Mouse (Mus musculus): ENCODE measurements at regions not wholly inside any gene's neighbourhood (a gene's known extent, or its start where the extent isn't known, plus 50 kb on each side); places are given as distances from the start of the nearest gene placed in this dataset.

DNA sequence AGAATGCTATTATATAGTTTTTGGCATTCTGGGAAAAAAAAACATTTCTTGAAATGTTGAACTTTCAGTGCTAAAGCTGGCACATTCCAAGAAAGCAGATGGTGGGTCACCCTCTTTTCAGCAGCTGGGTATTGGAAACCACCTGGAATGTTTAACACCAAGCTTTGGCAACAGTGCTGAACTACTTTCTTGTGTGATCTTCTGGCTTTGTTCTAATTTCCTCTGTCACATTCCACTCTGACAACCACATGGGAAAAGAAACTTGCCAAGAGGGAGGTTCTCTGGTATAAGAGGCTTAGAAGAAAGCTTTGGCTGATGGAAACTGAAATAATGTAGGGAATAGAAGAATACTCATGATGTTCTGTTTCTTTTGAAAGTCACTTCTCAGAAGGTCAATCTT, 920.4 kb upstream of the Tenm4 start:
- Histone ChIP-seq H3K9ac (no peak overlapping the region), H3K36me3 (no peaks in the 10 kb centered on the region), H3K27ac (ENCODE audit: poor library complexity, severe bottlenecking) (no peak overlapping the region), H3K4me3 (no peak overlapping the region), H3K9me3 (replicated peaks) (no peaks in the 10 kb centered on the region), H3K4me2 (no peak overlapping the region), H3K27me3 (replicated peaks) (no peaks in the 10 kb centered on the region), H3K4me1 (replicated peaks) (0 out of 2 replicates have a peak, but pooled peaks cover 4% of the 10 kb centered on the region)
- no peak for ATAC-seq (ENCODE audit: insufficient number of reproducible peaks, low FRiP score)

DNA sequence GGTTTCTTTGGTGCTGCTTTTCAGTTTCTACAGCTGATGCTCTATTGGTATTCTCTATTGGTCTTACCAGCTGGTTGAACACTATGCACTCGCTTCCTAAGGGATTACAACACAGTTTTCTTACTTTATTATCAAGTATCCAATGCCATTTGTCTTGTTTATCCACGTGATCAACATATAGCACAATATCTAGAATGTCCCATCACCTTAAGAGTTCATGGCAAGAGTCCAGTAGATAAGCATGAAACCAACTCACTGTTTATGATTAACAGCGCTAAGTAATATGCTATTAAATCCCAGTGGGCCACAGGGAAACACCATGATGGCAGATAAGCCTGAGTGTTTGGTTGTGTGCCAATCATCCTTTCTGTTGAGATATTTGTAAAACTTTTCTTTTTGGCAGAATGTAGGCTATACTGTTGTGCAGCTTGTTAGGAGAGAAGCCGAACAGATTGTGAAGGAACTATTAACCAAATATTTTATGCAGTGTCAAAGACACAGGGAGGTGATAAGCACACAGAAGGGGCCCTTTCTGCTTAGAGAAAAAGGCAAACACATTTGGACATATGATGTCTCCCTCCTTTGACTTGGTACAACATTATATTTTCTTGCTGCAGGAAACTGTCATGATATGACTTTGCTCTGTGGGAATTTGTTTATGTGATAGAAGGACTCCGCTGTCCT, 917.0 kb upstream of the Tenm4 start:
- 57% methylated on average over 5 of the region's 5 CpGs for WGBS
- ATAC-seq (ENCODE audit: insufficient number of reproducible peaks, low FRiP score), result no peak
- H3K27me3 ChIP-seq (replicated peaks), result no peaks in the 10 kb centered on the region
- no peaks in the 10 kb centered on the region for H3K36me3 ChIP-seq
- no peak overlapping the region for H3K27ac ChIP-seq (ENCODE audit: poor library complexity, severe bottlenecking)
- H3K4me3 ChIP-seq, result no peak overlapping the region
- no peak overlapping the region for H3K9ac ChIP-seq
- no peak overlapping the region for H3K4me2 ChIP-seq
- H3K9me3 ChIP-seq (replicated peaks), result no peaks in the 10 kb centered on the region
- H3K4me1 ChIP-seq (replicated peaks), result 0 out of 2 replicates have a peak, but pooled peaks cover 8% of the 10 kb centered on the region

DNA sequence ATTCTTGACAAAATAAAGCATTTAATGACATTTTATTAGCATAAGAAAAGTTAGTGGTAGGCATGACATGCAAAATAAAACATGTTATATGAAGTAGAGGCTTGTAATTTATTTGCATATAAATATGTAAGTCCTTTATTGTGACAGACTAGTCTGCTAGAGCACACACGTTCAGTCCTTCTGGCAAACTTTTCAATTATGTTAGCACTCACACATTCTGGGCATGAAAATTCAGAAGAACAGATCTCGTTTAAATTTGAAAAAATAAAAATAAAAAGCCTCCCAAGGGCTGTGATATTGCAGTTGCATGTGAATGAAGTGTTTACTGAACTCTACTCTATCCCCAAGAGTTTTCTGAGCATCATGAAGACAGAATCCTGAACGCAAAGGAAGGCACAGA, 916.1 kb upstream of the Tenm4 start:
- WGBS, result 63% methylated on average over 3 of the region's 3 CpGs
- Histone ChIP-seq H3K4me1 (replicated peaks) (0 out of 2 replicates have a peak, but pooled peaks cover 8% of the 10 kb centered on the region), H3K9me3 (replicated peaks) (no peaks in the 10 kb centered on the region), H3K36me3 (no peaks in the 10 kb centered on the region), H3K4me2 (no peak overlapping the region), H3K4me3 (no peak overlapping the region), H3K9ac (no peak overlapping the region), H3K27ac (ENCODE audit: poor library complexity, severe bottlenecking) (no peak overlapping the region), H3K27me3 (replicated peaks) (no peaks in the 10 kb centered on the region)
- no peak for ATAC-seq (ENCODE audit: insufficient number of reproducible peaks, low FRiP score)

DNA sequence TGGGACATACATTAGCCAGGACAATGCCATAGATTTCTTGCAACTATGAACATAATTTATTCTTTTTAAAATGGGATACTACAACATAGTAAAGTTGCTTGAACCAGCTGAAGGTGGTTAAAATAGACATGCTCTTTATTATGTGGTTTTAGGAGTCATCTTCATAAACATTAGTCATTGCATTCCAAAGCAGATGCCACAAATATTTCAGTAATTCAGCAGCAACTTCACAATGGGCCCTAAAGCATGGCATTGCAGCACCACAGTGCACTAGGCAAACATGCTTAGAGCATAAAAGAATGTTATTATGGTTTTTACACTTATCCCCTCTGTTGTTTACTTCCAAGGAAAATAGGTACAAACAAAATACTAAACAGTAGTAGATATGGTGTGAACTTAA, 915.3 kb upstream of the Tenm4 start:
- H3K27me3 ChIP-seq (replicated peaks), result no peaks in the 10 kb centered on the region
- H3K4me1 ChIP-seq (replicated peaks), result 0 out of 2 replicates have a peak, but pooled peaks cover 8% of the 10 kb centered on the region
- no peaks in the 10 kb centered on the region for H3K36me3 ChIP-seq
- H3K4me2 ChIP-seq, result no peak overlapping the region
- H3K9me3 ChIP-seq (replicated peaks), result no peaks in the 10 kb centered on the region
- H3K27ac ChIP-seq (ENCODE audit: poor library complexity, severe bottlenecking), result no peak overlapping the region
- ATAC-seq (ENCODE audit: insufficient number of reproducible peaks, low FRiP score), result no peak
- H3K4me3 ChIP-seq, result no peak overlapping the region
- H3K9ac ChIP-seq, result no peak overlapping the region

DNA sequence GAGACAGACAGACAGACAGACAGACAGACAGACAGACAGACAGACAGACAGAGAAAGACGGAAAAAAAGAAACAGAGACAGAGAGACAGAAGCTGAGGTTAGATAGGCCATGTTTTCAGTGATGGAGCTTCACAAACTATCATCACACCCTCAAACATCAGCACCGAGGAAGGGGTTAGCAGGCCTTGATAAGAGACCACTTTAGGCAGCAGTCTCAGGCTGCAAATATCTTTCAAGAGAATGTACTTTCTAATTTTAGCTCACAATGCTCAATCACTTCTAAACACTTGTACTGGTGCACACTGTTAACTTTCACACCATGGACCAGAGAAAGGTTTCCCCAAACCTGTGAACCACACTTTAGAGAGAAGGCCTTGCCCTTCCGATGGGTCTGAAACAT, 908.1 kb upstream of the Tenm4 start:
- Histone ChIP-seq H3K36me3 (no peaks in the 10 kb centered on the region), H3K27me3 (replicated peaks) (no peaks in the 10 kb centered on the region), H3K4me3 (no peak overlapping the region), H3K27ac (ENCODE audit: poor library complexity, severe bottlenecking) (peak overlapping the region; percentile 57; the same call in 1 of the 2 replicates), H3K9ac (no peak overlapping the region), H3K9me3 (replicated peaks) (no peaks in the 10 kb centered on the region), H3K4me1 (replicated peaks) (peaks cover 8% of the 10 kb centered on the region; the same call in 1 of the 2 replicates), H3K4me2 (no peak overlapping the region)
- peak; percentile 45; the same call in 1 of the 2 replicates for ATAC-seq (ENCODE audit: insufficient number of reproducible peaks, low FRiP score)
- 31% methylated on average over 3 of the region's 3 CpGs for WGBS

DNA sequence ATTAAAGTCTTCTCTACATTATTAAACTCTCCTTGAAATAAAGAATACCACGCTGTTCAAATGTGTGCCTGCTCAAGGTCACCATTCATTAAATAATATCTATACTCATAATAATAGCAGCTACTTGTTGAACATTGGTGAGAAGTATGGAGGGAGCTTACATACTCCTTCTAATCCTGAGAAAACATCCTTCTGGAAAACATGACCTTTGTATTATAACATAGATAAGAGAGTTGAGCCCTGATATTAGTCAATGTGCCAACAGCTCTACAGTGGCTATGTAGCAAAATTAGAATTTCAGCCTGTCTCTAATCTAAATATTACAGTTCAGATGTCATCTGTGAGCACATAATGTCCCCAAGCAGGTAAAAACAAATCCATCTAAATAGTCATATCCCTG, 893.8 kb upstream of the Tenm4 start:
- Histone ChIP-seq H3K4me1 (replicated peaks) (no peaks in the 10 kb centered on the region), H3K27me3 (replicated peaks) (no peaks in the 10 kb centered on the region), H3K9ac (no peak overlapping the region), H3K4me2 (no peak overlapping the region), H3K4me3 (no peak overlapping the region), H3K27ac (ENCODE audit: poor library complexity, severe bottlenecking) (no peak overlapping the region), H3K9me3 (replicated peaks) (no peaks in the 10 kb centered on the region), H3K36me3 (no peaks in the 10 kb centered on the region)
- ATAC-seq (ENCODE audit: insufficient number of reproducible peaks, low FRiP score), result no peak
- WGBS, result 92% methylated on average over 1 of the region's 1 CpGs

DNA sequence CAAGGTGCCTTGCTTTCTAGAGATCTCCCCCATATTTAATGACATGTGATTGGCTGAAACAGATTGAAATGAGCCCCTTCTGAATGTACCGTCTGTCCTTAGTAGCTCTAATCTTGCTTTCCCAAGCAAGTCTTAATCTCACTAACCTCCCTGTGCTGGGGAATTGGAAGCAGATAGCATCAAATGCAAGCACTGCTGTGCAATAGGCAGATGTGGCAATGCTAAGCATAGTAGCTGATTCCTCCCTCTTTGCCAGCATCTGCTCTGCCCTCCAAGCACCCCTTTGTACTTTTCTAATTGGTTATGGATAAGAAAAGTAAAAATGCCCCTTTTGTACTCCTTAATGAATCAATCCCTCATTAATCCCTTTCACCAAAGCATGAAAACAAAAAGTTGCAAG, 857.4 kb upstream of the Tenm4 start:
- no peaks in the 10 kb centered on the region for H3K27me3 ChIP-seq (replicated peaks)
- H3K27ac ChIP-seq (ENCODE audit: poor library complexity, severe bottlenecking), result no peak overlapping the region
- no peaks in the 10 kb centered on the region for H3K36me3 ChIP-seq
- ATAC-seq (ENCODE audit: insufficient number of reproducible peaks, low FRiP score), result no peak
- no peak overlapping the region for H3K9ac ChIP-seq
- H3K4me3 ChIP-seq, result no peak overlapping the region
- no peaks in the 10 kb centered on the region for H3K9me3 ChIP-seq (replicated peaks)
- H3K4me1 ChIP-seq (replicated peaks), result no peaks in the 10 kb centered on the region
- no peak overlapping the region for H3K4me2 ChIP-seq
- 54% methylated on average over 1 of the region's 1 CpGs for WGBS

DNA sequence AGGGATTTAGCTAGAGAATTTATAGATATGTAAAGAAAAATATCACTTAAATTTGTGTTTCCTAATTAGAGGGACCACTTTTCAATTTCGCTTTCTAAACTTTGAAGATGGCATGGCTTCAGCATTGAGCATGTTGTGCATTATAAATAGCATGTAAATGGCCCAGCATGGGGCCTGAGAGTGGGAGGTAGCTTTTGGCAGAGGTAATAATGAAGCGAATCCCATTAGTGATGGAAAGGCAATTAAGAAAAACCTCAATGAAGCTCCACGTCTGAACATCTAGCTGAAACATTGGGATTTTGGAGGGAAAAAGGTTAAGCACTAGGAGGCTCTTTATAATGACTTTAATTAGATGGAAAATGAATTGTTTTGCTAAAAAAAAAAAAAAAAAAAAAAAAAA, 848.0 kb upstream of the Tenm4 start:
- Histone ChIP-seq H3K36me3 (no peaks in the 10 kb centered on the region), H3K27ac (ENCODE audit: poor library complexity, severe bottlenecking) (no peak overlapping the region), H3K9me3 (replicated peaks) (no peaks in the 10 kb centered on the region), H3K27me3 (replicated peaks) (no peaks in the 10 kb centered on the region), H3K4me2 (no peak overlapping the region), H3K9ac (no peak overlapping the region), H3K4me3 (no peak overlapping the region), H3K4me1 (replicated peaks) (no peaks in the 10 kb centered on the region)
- WGBS, result 57% methylated on average over 3 of the region's 3 CpGs
- no peak for ATAC-seq (ENCODE audit: insufficient number of reproducible peaks, low FRiP score)

DNA sequence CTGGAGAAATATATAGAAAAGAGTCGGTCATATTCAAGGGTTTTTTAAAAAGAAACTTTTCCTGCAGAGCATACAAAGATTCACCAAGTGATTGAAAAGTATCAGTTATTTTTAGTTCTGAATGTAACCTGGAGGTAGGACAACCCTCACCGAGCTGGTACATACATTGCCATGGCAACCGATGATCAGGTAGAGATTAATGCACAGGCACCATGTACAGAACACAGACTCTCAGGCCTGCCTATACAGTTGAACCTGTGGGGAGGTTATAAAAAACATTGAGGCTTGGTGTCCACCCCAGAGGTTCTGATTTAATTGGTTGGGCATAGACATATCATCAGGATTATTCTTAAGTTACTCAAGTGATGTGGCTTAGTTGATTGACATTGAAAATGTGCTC, 846.1 kb upstream of the Tenm4 start:
- Histone ChIP-seq H3K9me3 (replicated peaks) (no peaks in the 10 kb centered on the region), H3K27ac (ENCODE audit: poor library complexity, severe bottlenecking) (no peak overlapping the region), H3K4me2 (no peak overlapping the region), H3K36me3 (no peaks in the 10 kb centered on the region), H3K27me3 (replicated peaks) (no peaks in the 10 kb centered on the region), H3K4me1 (replicated peaks) (no peaks in the 10 kb centered on the region), H3K9ac (no peak overlapping the region), H3K4me3 (no peak overlapping the region)
- ATAC-seq (ENCODE audit: insufficient number of reproducible peaks, low FRiP score), result no peak
- WGBS, result 84% methylated on average over 3 of the region's 3 CpGs

DNA sequence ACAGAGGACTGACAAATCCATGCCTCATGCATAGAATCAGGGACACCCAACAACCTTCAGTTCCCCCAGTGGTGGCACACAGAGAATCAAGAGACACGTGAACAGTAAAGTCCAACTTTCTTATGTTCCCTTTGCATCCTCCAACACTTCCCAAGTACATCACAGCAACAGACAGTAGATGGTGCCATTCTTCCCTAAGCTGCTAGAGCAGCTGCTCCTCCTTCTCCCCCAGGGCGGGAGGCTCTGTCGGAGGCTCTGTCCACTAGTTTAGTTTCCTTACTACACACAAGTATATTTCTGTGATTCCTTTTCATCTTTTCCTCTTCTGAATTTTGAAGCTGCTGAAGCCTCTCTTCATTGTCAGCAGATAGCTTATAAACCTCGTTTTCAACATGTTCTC, 839.0 kb upstream of the Tenm4 start:
- no peak overlapping the region for H3K4me2 ChIP-seq
- H3K36me3 ChIP-seq, result no peaks in the 10 kb centered on the region
- ATAC-seq (ENCODE audit: insufficient number of reproducible peaks, low FRiP score), result no peak
- 41% methylated on average over 4 of the region's 4 CpGs for WGBS
- no peaks in the 10 kb centered on the region for H3K27me3 ChIP-seq (replicated peaks)
- no peak overlapping the region for H3K27ac ChIP-seq (ENCODE audit: poor library complexity, severe bottlenecking)
- no peaks in the 10 kb centered on the region for H3K9me3 ChIP-seq (replicated peaks)
- no peaks in the 10 kb centered on the region for H3K4me1 ChIP-seq (replicated peaks)
- H3K4me3 ChIP-seq, result no peak overlapping the region
- H3K9ac ChIP-seq, result no peak overlapping the region

DNA sequence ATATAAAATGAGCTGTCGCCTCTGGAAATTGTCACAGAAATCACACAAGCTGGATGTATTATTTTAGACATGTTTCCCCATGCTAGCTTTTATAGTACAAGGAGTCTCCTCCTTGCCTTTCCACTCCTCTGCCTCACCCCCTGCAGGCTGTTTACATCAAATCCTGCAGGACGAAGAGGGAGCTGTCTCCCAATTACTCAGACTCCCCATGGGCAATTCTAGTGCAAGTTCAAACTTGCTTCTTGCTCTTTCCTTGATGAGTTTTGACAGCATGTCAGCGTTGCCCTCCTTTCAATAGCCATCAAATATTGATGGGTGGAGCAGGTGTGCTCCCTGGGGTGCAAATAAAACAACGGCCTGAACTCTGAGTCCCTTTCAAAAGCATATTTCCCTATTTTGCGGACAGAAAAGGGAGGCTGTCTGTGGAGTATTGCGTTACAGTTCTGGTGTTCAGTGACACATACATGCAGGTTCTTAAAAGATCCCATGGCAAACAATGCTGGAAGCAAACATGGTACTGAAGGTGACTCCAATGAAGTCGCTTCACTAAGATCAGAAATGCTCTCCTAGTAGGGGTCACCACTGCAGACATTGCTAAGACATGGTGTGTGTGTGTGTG, 820.8 kb upstream of the Tenm4 start:
- Histone ChIP-seq H3K4me3 (no peak overlapping the region), H3K36me3 (no peaks in the 10 kb centered on the region), H3K9me3 (replicated peaks) (no peaks in the 10 kb centered on the region), H3K4me1 (replicated peaks) (no peaks in the 10 kb centered on the region), H3K27me3 (replicated peaks) (no peaks in the 10 kb centered on the region), H3K27ac (ENCODE audit: poor library complexity, severe bottlenecking) (no peak overlapping the region), H3K4me2 (no peak overlapping the region), H3K9ac (no peak overlapping the region)
- ATAC-seq (ENCODE audit: insufficient number of reproducible peaks, low FRiP score), result no peak
- 75% methylated on average over 7 of the region's 7 CpGs for WGBS

DNA sequence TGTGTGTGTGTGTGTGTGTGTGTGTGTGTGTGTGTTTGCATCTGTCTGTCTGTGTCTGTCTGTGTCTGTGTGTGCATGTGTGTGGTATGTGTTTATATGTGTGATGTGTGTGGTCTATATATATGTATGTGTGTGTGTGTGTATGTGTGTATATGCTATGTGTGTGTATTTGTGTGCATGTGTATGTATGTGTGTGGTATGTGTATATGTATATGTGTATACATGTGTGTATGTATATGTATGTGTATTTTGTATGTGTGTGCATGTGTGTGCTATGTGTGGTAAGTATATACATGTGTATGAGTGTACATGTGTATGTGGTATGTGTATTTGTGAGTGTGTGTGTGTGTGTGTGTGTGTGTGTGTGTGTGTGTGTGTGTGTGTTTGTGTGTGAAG, 820.2 kb upstream of the Tenm4 start:
- no peak for ATAC-seq (ENCODE audit: insufficient number of reproducible peaks, low FRiP score)
- Histone ChIP-seq H3K36me3 (no peaks in the 10 kb centered on the region), H3K27me3 (replicated peaks) (no peaks in the 10 kb centered on the region)

More for the DNA sequence above, 820.2 kb upstream of the Tenm4 start:
- Histone ChIP-seq H3K9me3 (replicated peaks) (no peaks in the 10 kb centered on the region), H3K4me2 (no peak overlapping the region), H3K4me3 (no peak overlapping the region), H3K4me1 (replicated peaks) (no peaks in the 10 kb centered on the region), H3K27ac (ENCODE audit: poor library complexity, severe bottlenecking) (no peak overlapping the region), H3K9ac (no peak overlapping the region)
